Mouse (Mus musculus): Measurements from ENCODE around the gene Gm19684.

DNA sequence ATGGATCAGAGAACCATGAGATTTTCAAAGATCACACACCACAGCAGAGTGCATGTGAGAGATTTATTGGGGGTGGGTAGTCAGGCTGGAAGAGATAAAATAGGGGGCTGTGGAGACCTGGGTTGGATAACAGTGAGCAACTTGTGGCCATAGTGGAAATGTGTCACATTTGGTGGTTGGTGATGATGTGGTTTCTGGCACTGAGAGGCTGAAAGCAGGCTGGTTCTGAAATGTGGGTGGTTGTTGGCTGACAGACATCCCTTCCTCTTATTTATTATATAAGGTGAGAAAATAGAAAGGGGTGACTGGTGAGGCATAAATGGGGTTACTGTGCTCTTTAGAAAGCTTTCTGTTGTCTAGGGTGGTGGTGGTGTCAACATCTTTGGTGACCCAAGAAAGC is 48.3 kb downstream of the Gm19684 start:
- no peak for TF ChIP-seq CTCF (IDR thresholded peaks at IDR 0.05; ENCODE audit: insufficient read depth, low read depth, low read length)
- no peak for TF ChIP-seq POLR2A (IDR thresholded peaks at IDR 0.05; ENCODE audit: insufficient read depth, low read depth, low read length)

All from olfactory bulb, adult 2 months (tissue).